Mouse (Mus musculus) right cerebral cortex, postnatal 14 days (tissue): Measurements from ENCODE around the gene Fndc9.

ENCODE experiments used
- DNase-seq: peaks from one replicate; pipeline ENCODE4 v3.0.0; 2022

Gene Fndc9

GRCm38 (mm10) chr11:46241150-46241673 is 5.9 kb downstream of the Fndc9 start:
- no peak for DNase-seq

GRCm38 (mm10) chr11:46241985-46242384 is 6.7 kb downstream of the Fndc9 start:
- DNase-seq = no peak

GRCm38 (mm10) chr11:46244731-46245604 is 9.6 kb downstream of the Fndc9 start:
- no peak for DNase-seq

- DNase-seq = no peak
Observed at GRCm38 (mm10) chr11:46245926-46246325, 10.6 kb downstream of the Fndc9 start.

- DNase-seq = no peak
Observed at GRCm38 (mm10) chr11:46246393-46246792, 11.1 kb downstream of the Fndc9 start.

GRCm38 (mm10) chr11:46248352-46248751 is 13.0 kb downstream of the Fndc9 start:
- DNase-seq = no peak

- peak; percentile 75 for DNase-seq
Observed at GRCm38 (mm10) chr11:46251994-46252393, 16.7 kb downstream of the Fndc9 start.

GRCm38 (mm10) chr11:46255291-46255690 is 20.0 kb downstream of the Fndc9 start:
- no peak for DNase-seq

- peak; percentile 49 for DNase-seq
Observed at GRCm38 (mm10) chr11:46258207-46258606, 22.9 kb downstream of the Fndc9 start.

GRCm38 (mm10) chr11:46258749-46259148 is 23.4 kb downstream of the Fndc9 start:
- DNase-seq = no peak

- no peak for DNase-seq
Observed at GRCm38 (mm10) chr11:46262854-46263253, 27.5 kb downstream of the Fndc9 start.

GRCm38 (mm10) chr11:46263291-46263690 is 28.0 kb downstream of the Fndc9 start:
- DNase-seq = no peak

- DNase-seq = no peak
Observed at GRCm38 (mm10) chr11:46264584-46264983, 29.3 kb downstream of the Fndc9 start.

GRCm38 (mm10) chr11:46265031-46265786 is 29.9 kb downstream of the Fndc9 start:
- DNase-seq = no peak

GRCm38 (mm10) chr11:46268991-46269390 is 33.7 kb downstream of the Fndc9 start:
- peak; percentile 67 for DNase-seq

- no peak for DNase-seq
Observed at GRCm38 (mm10) chr11:46269391-46269790, 34.1 kb downstream of the Fndc9 start.

- no peak for DNase-seq
Observed at GRCm38 (mm10) chr11:46269893-46270292, 34.6 kb downstream of the Fndc9 start.

- DNase-seq = no peak
Observed at GRCm38 (mm10) chr11:46272058-46272681, 36.8 kb downstream of the Fndc9 start.

GRCm38 (mm10) chr11:46273969-46274368 is 38.6 kb downstream of the Fndc9 start:
- DNase-seq = no peak

GRCm38 (mm10) chr11:46275302-46275701 is 40.0 kb downstream of the Fndc9 start:
- peak; percentile 86 for DNase-seq

GRCm38 (mm10) chr11:46276168-46276567 is 40.8 kb downstream of the Fndc9 start:
- no peak for DNase-seq

GRCm38 (mm10) chr11:46276778-46277177 is 41.4 kb downstream of the Fndc9 start:
- peak; percentile 54 for DNase-seq

- DNase-seq = no peak
Observed at GRCm38 (mm10) chr11:46278140-46278539, 42.8 kb downstream of the Fndc9 start.
